Mouse (Mus musculus): ENCODE measurements around the gene Ptk7. TPM values are rescaled to one million over a fixed set of nuclear protein-coding genes. Genes with fewer than 3 reads are reported as not detected.

The Ptk7 gene
- total and polyA plus RNA-seq, 3 experiments = 0.01 to 0.05 TPM; not detected in 1

GRCm38 (mm10) chr17:46550904-46551303 lies 78.4 kb downstream of the Ptk7 start:
- Histone ChIP-seq H3K4me3 (ENCODE audit: low read depth, low read length) (no peak overlapping the region), H3K27me3 (ENCODE audit: insufficient read depth, low read length) (peaks cover 5% of the 10 kb centered on the region; the same call in 1 of the 2 replicates), H3K4me1 (ENCODE audit: insufficient read depth, low read depth, low read length) (peaks cover 71% of the 10 kb centered on the region), H3K36me3 (replicated peaks) (peaks cover 80% of the 10 kb centered on the region), H3K9me3 (replicated peaks) (no peaks in the 10 kb centered on the region)
- no peak for ATAC-seq (ENCODE audit: extremely low read depth, insufficient number of reproducible peaks, low FRiP score, poor library complexity, severe bottlenecking)
- no peak for TF ChIP-seq GATA1 (IDR thresholded peaks at IDR 0.05; ENCODE audit: borderline replicate concordance, low read length)
- no peak for TF ChIP-seq CTCF (IDR thresholded peaks at IDR 0.05; ENCODE audit: low read depth, low read length)
- no peak for TF ChIP-seq POLR2AphosphoS5 (IDR thresholded peaks at IDR 0.05; ENCODE audit: insufficient replicate concordance, low read depth, low read length)
- no peak for TF ChIP-seq GATA2 (IDR thresholded peaks at IDR 0.05; ENCODE audit: borderline replicate concordance, low read depth, low read length)
- TF ChIP-seq TAL1 (conservative IDR thresholded peaks at IDR 0.05; ENCODE audit: low read depth, low read length) = no peak
- DNase-seq (ENCODE audit: low spot score) = no peak

- DNase-seq (ENCODE audit: low spot score) = no peak
- Histone ChIP-seq H3K4me3 (ENCODE audit: low read depth, low read length) (no peak overlapping the region), H3K4me1 (ENCODE audit: insufficient read depth, low read depth, low read length) (peaks cover 70% of the 10 kb centered on the region), H3K36me3 (replicated peaks) (peaks cover 80% of the 10 kb centered on the region), H3K9me3 (replicated peaks) (no peaks in the 10 kb centered on the region), H3K27me3 (ENCODE audit: insufficient read depth, low read length) (peaks cover 7% of the 10 kb centered on the region; the same call in 1 of the 2 replicates)
- ATAC-seq (ENCODE audit: extremely low read depth, insufficient number of reproducible peaks, low FRiP score, poor library complexity, severe bottlenecking) = no peak
- no peak for TF ChIP-seq TAL1 (conservative IDR thresholded peaks at IDR 0.05; ENCODE audit: low read depth, low read length)
- TF ChIP-seq CTCF (IDR thresholded peaks at IDR 0.05; ENCODE audit: low read depth, low read length) = no peak
- TF ChIP-seq GATA1 (IDR thresholded peaks at IDR 0.05; ENCODE audit: borderline replicate concordance, low read length) = no peak
- no peak for TF ChIP-seq POLR2AphosphoS5 (IDR thresholded peaks at IDR 0.05; ENCODE audit: insufficient replicate concordance, low read depth, low read length)
- no peak for TF ChIP-seq GATA2 (IDR thresholded peaks at IDR 0.05; ENCODE audit: borderline replicate concordance, low read depth, low read length)
Measured at GRCm38 (mm10) chr17:46549642-46550041, 79.7 kb downstream of the Ptk7 start.

GRCm38 (mm10) chr17:46549193-46549592 lies 80.1 kb downstream of the Ptk7 start:
- DNase-seq (ENCODE audit: low spot score) = peak; percentile 74
- peaks cover 65% of the 10 kb centered on the region for H3K4me1 ChIP-seq (ENCODE audit: insufficient read depth, low read depth, low read length)
- H3K4me3 ChIP-seq (ENCODE audit: low read depth, low read length) = no peak overlapping the region
- H3K36me3 ChIP-seq (replicated peaks) = peaks cover 80% of the 10 kb centered on the region
- no peak for ATAC-seq (ENCODE audit: extremely low read depth, insufficient number of reproducible peaks, low FRiP score, poor library complexity, severe bottlenecking)
- peaks cover 7% of the 10 kb centered on the region; the same call in 1 of the 2 replicates for H3K27me3 ChIP-seq (ENCODE audit: insufficient read depth, low read length)
- no peaks in the 10 kb centered on the region for H3K9me3 ChIP-seq (replicated peaks)
- TF ChIP-seq CTCF (IDR thresholded peaks at IDR 0.05; ENCODE audit: low read depth, low read length) (peak; percentile 62), GATA1 (IDR thresholded peaks at IDR 0.05; ENCODE audit: borderline replicate concordance, low read length) (no peak)

- H3K36me3 ChIP-seq (replicated peaks) = peaks cover 77% of the 10 kb centered on the region
- peaks cover 7% of the 10 kb centered on the region; the same call in 1 of the 2 replicates for H3K27me3 ChIP-seq (ENCODE audit: insufficient read depth, low read length)
- H3K4me3 ChIP-seq (ENCODE audit: low read depth, low read length) = peak overlapping the region; percentile 21; the same call in 1 of the 2 replicates
- no peak for ATAC-seq (ENCODE audit: extremely low read depth, insufficient number of reproducible peaks, low FRiP score, poor library complexity, severe bottlenecking)
- H3K4me1 ChIP-seq (ENCODE audit: insufficient read depth, low read depth, low read length) = peaks cover 61% of the 10 kb centered on the region
- no peaks in the 10 kb centered on the region for H3K9me3 ChIP-seq (replicated peaks)
- TF ChIP-seq TAL1 (conservative IDR thresholded peaks at IDR 0.05; ENCODE audit: low read depth, low read length) = no peak
- no peak for TF ChIP-seq GATA2 (IDR thresholded peaks at IDR 0.05; ENCODE audit: borderline replicate concordance, low read depth, low read length)
- TF ChIP-seq CTCF (IDR thresholded peaks at IDR 0.05; ENCODE audit: low read depth, low read length) = no peak
- TF ChIP-seq POLR2AphosphoS5 (IDR thresholded peaks at IDR 0.05; ENCODE audit: insufficient replicate concordance, low read depth, low read length) = no peak
- no peak for TF ChIP-seq GATA1 (IDR thresholded peaks at IDR 0.05; ENCODE audit: borderline replicate concordance, low read length)
- no peak for DNase-seq (ENCODE audit: low spot score)
Measured at GRCm38 (mm10) chr17:46548741-46549140, 80.6 kb downstream of the Ptk7 start.

- Histone ChIP-seq H3K36me3 (replicated peaks) (peaks cover 69% of the 10 kb centered on the region), H3K9me3 (replicated peaks) (no peaks in the 10 kb centered on the region), H3K4me1 (ENCODE audit: insufficient read depth, low read depth, low read length) (peaks cover 52% of the 10 kb centered on the region), H3K4me3 (ENCODE audit: low read depth, low read length) (no peak overlapping the region; the same call in 1 of the 2 replicates), H3K27me3 (ENCODE audit: insufficient read depth, low read length) (peaks cover 13% of the 10 kb centered on the region; the same call in 1 of the 2 replicates)
- DNase-seq (ENCODE audit: low spot score) (peak; percentile 24), ATAC-seq (ENCODE audit: extremely low read depth, insufficient number of reproducible peaks, low FRiP score, poor library complexity, severe bottlenecking) (no peak)
- no peak for TF ChIP-seq GATA2 (IDR thresholded peaks at IDR 0.05; ENCODE audit: borderline replicate concordance, low read depth, low read length)
- no peak for TF ChIP-seq TAL1 (conservative IDR thresholded peaks at IDR 0.05; ENCODE audit: low read depth, low read length)
- TF ChIP-seq POLR2AphosphoS5 (IDR thresholded peaks at IDR 0.05; ENCODE audit: insufficient replicate concordance, low read depth, low read length) = no peak
- TF ChIP-seq GATA1 (IDR thresholded peaks at IDR 0.05; ENCODE audit: borderline replicate concordance, low read length) = no peak
Measured at GRCm38 (mm10) chr17:46547923-46548322, 81.4 kb downstream of the Ptk7 start.

- H3K4me3 ChIP-seq (ENCODE audit: low read depth, low read length) = peak overlapping the region; percentile 49; the same call in 1 of the 2 replicates
- peak; percentile 58 for DNase-seq (ENCODE audit: low spot score)
- no peak for ATAC-seq (ENCODE audit: extremely low read depth, insufficient number of reproducible peaks, low FRiP score, poor library complexity, severe bottlenecking)
- no peaks in the 10 kb centered on the region for H3K9me3 ChIP-seq (replicated peaks)
- no peak for TF ChIP-seq POLR2AphosphoS5 (IDR thresholded peaks at IDR 0.05; ENCODE audit: insufficient replicate concordance, low read depth, low read length)
- no peak for TF ChIP-seq GATA1 (IDR thresholded peaks at IDR 0.05; ENCODE audit: borderline replicate concordance, low read length)
- TF ChIP-seq GATA2 (IDR thresholded peaks at IDR 0.05; ENCODE audit: borderline replicate concordance, low read depth, low read length) = no peak
- TF ChIP-seq CTCF (IDR thresholded peaks at IDR 0.05; ENCODE audit: low read depth, low read length) = no peak
- no peak for TF ChIP-seq TAL1 (conservative IDR thresholded peaks at IDR 0.05; ENCODE audit: low read depth, low read length)
- peaks cover 60% of the 10 kb centered on the region for H3K36me3 ChIP-seq (replicated peaks)
- H3K27me3 ChIP-seq (ENCODE audit: insufficient read depth, low read length) = peaks cover 13% of the 10 kb centered on the region; the same call in 1 of the 2 replicates
- peaks cover 45% of the 10 kb centered on the region for H3K4me1 ChIP-seq (ENCODE audit: insufficient read depth, low read depth, low read length)
Measured at GRCm38 (mm10) chr17:46546995-46547394, 82.3 kb downstream of the Ptk7 start.
